Mouse (Mus musculus) C2C12 (cell line): ENCODE data around the gene Cant1. TPM values are rescaled to one million over a fixed set of nuclear protein-coding genes. Genes with fewer than 3 reads are reported as not detected.

Experiments used
- H3K27me3 ChIP-seq: one replicate; pipeline ENCODE4 v1.6.1; 2011; ENCODE audit not compliant: control insufficient read depth, insufficient read depth, insufficient read length
- H3K36me3 ChIP-seq: one replicate; pipeline ENCODE4 v1.6.1; 2011; ENCODE audit not compliant: control insufficient read depth, insufficient read depth
- H3K4me3 ChIP-seq: one replicate; pipeline ENCODE4 v1.5.1; 2011; ENCODE audit warnings: mild to moderate bottlenecking, control low read depth; ENCODE audit not compliant: poor library complexity, insufficient read depth, severe bottlenecking
- H3K79me2 ChIP-seq: one replicate; pipeline ENCODE4 v1.6.1; 2011; ENCODE audit not compliant: control insufficient read depth, insufficient read depth
- H3K79me3 ChIP-seq: one replicate; pipeline ENCODE4 v1.6.1; 2011; ENCODE audit warnings: low read depth, control low read depth
- H3ac ChIP-seq: one replicate; pipeline ENCODE3; 2011; ENCODE audit warnings: low read depth; ENCODE audit not compliant: control insufficient read depth, insufficient read length
- CEBPB ChIP-seq: IDR thresholded peaks from one replicate; pipeline ENCODE4 v1.6.1; 2011; ENCODE audit warnings: low read depth, mild to moderate bottlenecking, control low read depth, moderate library complexity
- CTCF ChIP-seq: IDR thresholded peaks from one replicate; pipeline ENCODE4 v1.5.1; 2011; ENCODE audit not compliant: control insufficient read depth, insufficient read depth, insufficient read length
- FOSL1 ChIP-seq: IDR thresholded peaks from one replicate; pipeline ENCODE4 v1.8.0; 2011; ENCODE audit warnings: mild to moderate bottlenecking, low read length; ENCODE audit not compliant: poor library complexity, insufficient read depth, severe bottlenecking
- MAX ChIP-seq: IDR thresholded peaks from one replicate; pipeline ENCODE4 v1.6.1; 2011; ENCODE audit warnings: mild to moderate bottlenecking, control low read depth
- MYOD1 ChIP-seq: IDR thresholded peaks from one replicate; pipeline ENCODE4 v1.6.1; 2011; ENCODE audit warnings: low read depth; ENCODE audit not compliant: control insufficient read depth, insufficient read length
- MYOG ChIP-seq: IDR thresholded peaks from one replicate; pipeline ENCODE4 v1.6.1; 2011; ENCODE audit not compliant: control insufficient read depth, insufficient read length; ENCODE audit errors: extremely low read depth
- USF1 ChIP-seq: IDR thresholded peaks from one replicate; pipeline ENCODE4 v1.6.1; 2011; ENCODE audit warnings: low read depth, mild to moderate bottlenecking, control low read depth, moderate library complexity
- polyA plus RNA-seq: library from polyadenylated mRNA; unstranded; fragments of >200 nt; fragmentation: generic; extraction: Trizol; gene quantifications from one replicate; pipeline ENCODE4 v1.2.1, GENCODE M21; 2012; ENCODE audit warnings: missing spikeins

The Cant1 gene
- polyA plus RNA-seq, 1 experiment: 29.7 TPM

- TF ChIP-seq MYOD1: peak; percentile 88
- no peak for TF ChIP-seq MAX
- TF ChIP-seq FOSL1: peak; percentile 17
- Histone ChIP-seq H3K79me2 (no peaks in the 10 kb centered on the region), H3K36me3 (no peaks in the 10 kb centered on the region), H3ac (peak overlapping the region; percentile 37), H3K4me3 (no peak overlapping the region), H3K27me3 (no peaks in the 10 kb centered on the region), H3K79me3 (no peaks in the 10 kb centered on the region)
Observed at GRCm38 (mm10) chr11:118433398-118433868, 14.5 kb upstream of the Cant1 start.

- H3K79me3 ChIP-seq: no peaks in the 10 kb centered on the region
- H3K4me3 ChIP-seq: no peak overlapping the region
- TF ChIP-seq MAX (no peak), MYOG (no peak), MYOD1 (no peak), CEBPB (no peak), USF1 (no peak), CTCF (no peak), FOSL1 (no peak)
Observed at GRCm38 (mm10) chr11:118431100-118431948, 12.4 kb upstream of the Cant1 start.

GRCm38 (mm10) chr11:118430291-118430885 is 11.5 kb upstream of the Cant1 start:
- Histone ChIP-seq H3K36me3 (no peaks in the 10 kb centered on the region), H3ac (no peak overlapping the region), H3K79me3 (no peaks in the 10 kb centered on the region), H3K79me2 (no peaks in the 10 kb centered on the region), H3K27me3 (no peaks in the 10 kb centered on the region), H3K4me3 (no peak overlapping the region)
- TF ChIP-seq MAX (no peak), FOSL1 (peak; percentile 50)

More at GRCm38 (mm10) chr11:118431100-118431948, 12.4 kb upstream of the Cant1 start:
- H3K36me3 ChIP-seq: no peaks in the 10 kb centered on the region
- H3ac ChIP-seq: no peak overlapping the region
- H3K27me3 ChIP-seq: no peaks in the 10 kb centered on the region
- no peaks in the 10 kb centered on the region for H3K79me2 ChIP-seq

- H3K27me3 ChIP-seq: no peaks in the 10 kb centered on the region
- H3K4me3 ChIP-seq: no peak overlapping the region
- TF ChIP-seq USF1 (no peak), MYOG (no peak), CTCF (no peak), FOSL1 (no peak), CEBPB (no peak), MAX (no peak), MYOD1 (no peak)
- H3K79me3 ChIP-seq: no peaks in the 10 kb centered on the region
- no peaks in the 10 kb centered on the region for H3K36me3 ChIP-seq
- H3ac ChIP-seq: no peak overlapping the region
- H3K79me2 ChIP-seq: no peaks in the 10 kb centered on the region
Observed at GRCm38 (mm10) chr11:118428944-118429709, 10.2 kb upstream of the Cant1 start.

GRCm38 (mm10) chr11:118428460-118428868 is 9.6 kb upstream of the Cant1 start:
- H3K4me3 ChIP-seq: no peak overlapping the region
- H3ac ChIP-seq: no peak overlapping the region

More at GRCm38 (mm10) chr11:118428460-118428868, 9.6 kb upstream of the Cant1 start:
- no peaks in the 10 kb centered on the region for H3K79me2 ChIP-seq
- no peaks in the 10 kb centered on the region for H3K36me3 ChIP-seq
- no peaks in the 10 kb centered on the region for H3K27me3 ChIP-seq
- no peaks in the 10 kb centered on the region for H3K79me3 ChIP-seq
- TF ChIP-seq CEBPB: no peak
- no peak for TF ChIP-seq CTCF
- no peak for TF ChIP-seq USF1
- no peak for TF ChIP-seq MYOD1
- TF ChIP-seq MYOG: no peak
- TF ChIP-seq MAX: no peak
- no peak for TF ChIP-seq FOSL1
